Mouse (Mus musculus) heart, embryonic 12.5 days (tissue): ENCODE data around the gene Smarce1. TPM values are rescaled to one million over a fixed set of nuclear protein-coding genes. Genes with fewer than 3 reads are reported as not detected.
A peak's percentile ranks its signal among the peaks of the same experiment; 100 is the strongest.
"Not testable (repeated sequence)": the region's sequence is repeated elsewhere in the genome, so short reads cannot be mapped to it uniquely, and the experiment has no call there.

Source experiments
- ATAC-seq: fragments of 200-750 bp; cut with Nextera tagmentation; 2 replicates; pipeline ENCODE4 v1.8.0; 2017; ENCODE audit warnings: moderate TSS enrichment, moderate library complexity; ENCODE audit not compliant: insufficient number of reproducible peaks, low FRiP score
- H3K27ac ChIP-seq: fragments of 300-500 bp; sonication (generic); 2 replicates; pipeline ENCODE4 v1.5.1; 2016; ENCODE audit warnings: mild to moderate bottlenecking, moderate library complexity; ENCODE audit not compliant: poor library complexity, severe bottlenecking
- H3K27me3 ChIP-seq: fragments of 300-500 bp; sonication (generic); replicated peaks from 2 replicates; pipeline ENCODE4 v1.6.1; 2016; ENCODE audit warnings: mild to moderate bottlenecking, moderate library complexity
- H3K36me3 ChIP-seq: fragments of 300-500 bp; sonication (generic); 2 replicates; pipeline ENCODE4 v1.6.1; 2016; ENCODE audit warnings: mild to moderate bottlenecking, moderate library complexity
- H3K4me1 ChIP-seq: fragments of 300-500 bp; sonication (generic); replicated peaks from 2 replicates; pipeline ENCODE4 v1.6.1; 2016; ENCODE audit warnings: mild to moderate bottlenecking
- H3K4me2 ChIP-seq: fragments of 300-500 bp; sonication (generic); 2 replicates; pipeline ENCODE4 v1.6.1; 2016; ENCODE audit warnings: mild to moderate bottlenecking, moderate library complexity
- H3K4me3 ChIP-seq: fragments of 300-500 bp; sonication (generic); 2 replicates; pipeline ENCODE4 v1.5.1; 2016; ENCODE audit warnings: mild to moderate bottlenecking
- H3K9ac ChIP-seq: fragments of 300-500 bp; sonication (generic); 2 replicates; pipeline ENCODE4 v1.6.1; 2016; ENCODE audit warnings: mild to moderate bottlenecking, moderate library complexity
- H3K9me3 ChIP-seq: fragments of 300-500 bp; sonication (generic); replicated peaks from 2 replicates; pipeline ENCODE4 v1.6.1; 2016; ENCODE audit warnings: mild to moderate bottlenecking, moderate library complexity
- WGBS: fragments of 180-500 bp; shearing (Covaris S2); methylation state at CpG from one replicate; pipeline ENCODE4 v1.1.7; 2016; 5-methylcytosine and 5-hydroxymethylcytosine counted together
- polyA plus RNA-seq: library from polyadenylated mRNA; unstranded; fragments of >200 nt; fragmentation: Nextera tagmentation; extraction: Ambion mirVana; gene quantifications from 2 replicates; pipeline ENCODE4 v1.2.1, GENCODE M21; 2016

Gene Smarce1
- polyA plus RNA-seq, 1 experiment from 2014 or later: 181 TPM

DNA sequence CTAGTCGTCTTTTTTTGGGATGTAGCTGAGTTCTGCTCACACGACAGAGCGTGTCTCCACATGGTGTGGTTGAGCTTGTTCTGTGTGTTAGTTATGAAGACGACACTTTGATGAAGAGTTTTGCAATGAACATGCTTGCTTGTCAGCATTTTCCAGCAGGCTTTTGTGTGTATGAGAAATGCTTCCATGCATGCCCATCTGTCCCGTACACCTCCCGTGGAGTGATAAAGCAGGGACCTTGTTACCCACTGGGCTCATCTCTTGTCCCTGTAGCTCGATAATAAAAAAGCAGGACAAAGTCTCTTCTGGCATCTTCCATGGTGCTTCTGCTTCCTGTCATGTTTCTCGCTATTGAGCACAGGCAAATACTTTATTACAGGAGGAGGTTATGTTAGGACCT lies 21.9 kb upstream of the Smarce1 start:
- Histone ChIP-seq H3K9me3 (no peaks in the 10 kb centered on the region), H3K4me2 (no peak overlapping the region), H3K4me1 (peaks cover 4% of the 10 kb centered on the region; the same call in 1 of the 2 replicates), H3K27ac (no peak overlapping the region), H3K4me3 (no peak overlapping the region), H3K27me3 (no peaks in the 10 kb centered on the region), H3K36me3 (no peaks in the 10 kb centered on the region), H3K9ac (no peak overlapping the region)
- 74% methylated on average over 8 of the region's 8 CpGs for WGBS
- no peak for ATAC-seq

DNA sequence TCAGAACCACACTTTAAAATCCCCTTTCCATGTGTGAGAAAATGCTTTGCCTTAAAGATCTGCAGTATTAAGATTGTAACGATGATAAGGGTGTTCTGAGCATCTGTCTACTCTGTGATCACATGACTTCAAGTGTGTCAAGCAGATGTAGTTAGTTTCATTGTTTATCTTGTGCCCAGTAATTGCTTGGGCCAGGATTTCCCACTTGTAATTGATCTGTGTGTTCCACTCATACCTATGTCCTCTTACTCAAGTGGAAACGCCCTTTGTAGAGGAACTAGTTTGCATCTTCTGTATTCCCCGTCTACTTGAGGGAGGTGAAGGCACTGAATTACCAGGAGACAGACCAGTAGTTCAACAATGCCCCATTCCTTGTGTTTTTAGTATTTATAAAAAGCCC lies 19.8 kb upstream of the Smarce1 start:
- H3K27ac ChIP-seq: no peak overlapping the region
- H3K4me1 ChIP-seq: peaks cover 4% of the 10 kb centered on the region; the same call in 1 of the 2 replicates
- H3K4me3 ChIP-seq: no peak overlapping the region
- ATAC-seq: no peak
- H3K9me3 ChIP-seq: no peaks in the 10 kb centered on the region
- H3K27me3 ChIP-seq: no peaks in the 10 kb centered on the region
- H3K9ac ChIP-seq: no peak overlapping the region
- WGBS: 65% methylated on average over 3 of the region's 3 CpGs
- no peaks in the 10 kb centered on the region for H3K36me3 ChIP-seq
- H3K4me2 ChIP-seq: no peak overlapping the region

DNA sequence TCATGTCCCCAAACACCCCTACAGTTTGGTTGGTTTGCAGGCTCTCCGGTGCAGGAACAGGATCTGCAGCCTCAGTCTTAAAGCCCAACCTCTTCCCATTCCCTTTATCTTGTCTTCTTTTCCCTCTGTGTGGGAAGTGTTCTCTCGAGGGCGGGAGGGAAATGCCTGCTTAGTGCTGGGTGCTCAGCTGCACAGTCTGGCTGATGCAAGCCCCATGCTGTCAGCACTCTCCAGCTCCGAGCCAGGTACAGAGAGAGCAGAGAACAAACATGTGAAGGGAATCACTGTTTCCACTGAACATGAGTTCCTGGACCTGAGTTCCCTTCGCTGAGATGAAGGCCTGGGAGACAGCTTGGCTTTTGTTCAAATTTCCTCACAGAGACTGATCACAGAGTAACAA lies 19.4 kb upstream of the Smarce1 start:
- H3K9me3 ChIP-seq: no peaks in the 10 kb centered on the region
- H3K4me2 ChIP-seq: no peak overlapping the region
- H3K36me3 ChIP-seq: no peaks in the 10 kb centered on the region
- no peak overlapping the region for H3K27ac ChIP-seq
- no peak overlapping the region for H3K4me3 ChIP-seq
- 32% methylated on average over 5 of the region's 5 CpGs for WGBS
- ATAC-seq: no peak
- peak overlapping the region; percentile 22; the same call in 1 of the 2 replicates for H3K9ac ChIP-seq
- H3K4me1 ChIP-seq: peaks cover 4% of the 10 kb centered on the region; the same call in 1 of the 2 replicates
- H3K27me3 ChIP-seq: no peaks in the 10 kb centered on the region

DNA sequence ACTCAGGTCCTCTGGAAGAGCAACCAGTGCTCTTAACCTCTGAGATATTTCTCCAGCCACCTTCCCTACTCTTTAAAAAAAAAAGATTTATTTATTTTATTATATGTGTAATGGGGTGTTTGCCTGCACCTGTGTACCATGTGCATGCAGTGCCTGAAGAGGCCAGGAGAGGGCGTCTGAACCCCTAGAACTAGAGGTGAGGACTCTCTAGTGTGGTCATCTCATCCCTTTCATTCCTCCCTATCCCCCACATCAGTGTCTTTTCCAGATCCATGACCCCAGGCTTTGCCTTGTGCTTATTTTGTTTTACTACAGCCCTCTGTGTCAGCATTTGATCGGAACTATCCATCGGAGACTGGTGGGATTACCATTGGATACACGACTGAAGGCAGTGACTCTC lies 18.3 kb upstream of the Smarce1 start:
- Histone ChIP-seq H3K27ac (no peak overlapping the region), H3K9ac (no peak overlapping the region), H3K4me1 (peaks cover 5% of the 10 kb centered on the region; the same call in 1 of the 2 replicates), H3K27me3 (no peaks in the 10 kb centered on the region), H3K9me3 (no peaks in the 10 kb centered on the region), H3K4me3 (no peak overlapping the region), H3K4me2 (no peak overlapping the region), H3K36me3 (no peaks in the 10 kb centered on the region)
- ATAC-seq: no peak
- 60% methylated on average over 4 of the region's 4 CpGs for WGBS

DNA sequence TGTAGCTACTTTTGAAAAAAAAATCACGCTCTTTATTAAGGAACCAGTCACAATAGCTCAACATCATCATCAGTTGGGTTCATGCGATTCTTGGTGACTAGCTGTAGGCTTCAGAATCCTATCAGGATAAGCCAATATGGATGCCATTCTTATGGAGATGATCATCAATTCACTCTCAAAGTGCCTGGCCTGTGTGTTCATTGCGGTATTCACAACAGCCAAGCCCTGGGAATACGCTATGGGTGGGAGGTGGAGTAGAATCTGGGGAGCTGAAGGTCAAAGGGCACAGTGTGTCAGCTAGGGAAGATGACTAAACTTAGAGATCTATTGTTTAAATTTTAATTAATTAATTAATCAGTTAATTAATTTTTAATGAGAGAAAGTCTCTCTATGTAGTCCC lies 17.1 kb upstream of the Smarce1 start:
- Histone ChIP-seq H3K4me2 (no peak overlapping the region), H3K9ac (no peak overlapping the region), H3K27me3 (no peaks in the 10 kb centered on the region), H3K4me1 (peaks cover 10% of the 10 kb centered on the region), H3K4me3 (no peak overlapping the region), H3K36me3 (no peaks in the 10 kb centered on the region), H3K27ac (no peak overlapping the region), H3K9me3 (no peaks in the 10 kb centered on the region)
- WGBS: 85% methylated on average over 4 of the region's 4 CpGs
- ATAC-seq: no peak

DNA sequence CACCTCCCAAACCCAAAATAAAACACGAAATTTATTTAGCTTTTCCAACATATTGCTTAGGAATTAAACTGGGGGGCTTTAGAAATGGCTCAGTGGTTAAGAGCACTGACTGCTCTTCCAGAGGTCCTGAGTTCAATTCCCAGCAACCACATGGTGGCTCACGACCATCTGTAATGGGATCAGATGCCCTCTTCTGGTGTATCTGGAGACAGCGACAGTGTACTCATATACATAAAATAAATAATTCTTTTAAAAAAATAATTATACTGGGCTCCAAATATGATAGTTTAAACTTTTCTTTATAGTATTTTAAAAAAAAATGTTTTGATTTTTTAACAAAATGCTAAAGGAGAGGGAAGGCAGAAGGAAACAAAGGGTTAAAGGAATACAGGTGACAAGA lies 13.7 kb upstream of the Smarce1 start:
- not testable (repeated sequence) for H3K27me3 ChIP-seq, H3K27ac ChIP-seq, H3K36me3 ChIP-seq, H3K4me3 ChIP-seq, H3K9me3 ChIP-seq, H3K4me1 ChIP-seq, ATAC-seq, H3K9ac ChIP-seq
- peak overlapping the region; percentile 80; the same call in 1 of the 2 replicates for H3K4me2 ChIP-seq
- WGBS: 49% methylated on average over 3 of the region's 3 CpGs

DNA sequence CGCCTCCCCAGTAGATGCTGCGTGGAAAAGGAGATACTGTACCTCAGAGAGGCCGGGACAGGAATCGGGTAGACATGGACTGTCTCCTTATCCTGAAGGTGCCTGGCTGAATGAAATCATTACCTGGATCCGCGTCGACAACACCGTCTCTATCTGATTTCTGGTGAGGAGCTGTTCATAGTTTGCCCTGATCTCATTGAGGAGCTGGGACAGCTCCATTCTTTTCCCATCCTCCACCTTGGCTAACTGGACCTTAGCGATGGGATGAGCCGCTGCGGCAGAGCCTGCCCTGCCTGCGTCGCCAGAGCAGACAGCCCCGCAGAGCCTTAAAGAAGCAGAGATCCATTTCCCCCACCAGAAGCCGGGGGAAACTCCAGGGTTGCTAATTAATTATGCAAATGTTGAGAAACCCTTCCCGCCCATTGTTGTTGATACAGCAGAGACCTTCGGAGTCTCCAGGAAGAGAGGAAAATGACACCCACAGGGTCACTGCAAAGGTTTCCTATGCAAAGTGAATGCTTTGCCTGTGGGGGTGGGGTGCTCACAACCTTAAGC lies 13.1 kb upstream of the Smarce1 start, which contains the start of gene Krt222:
Krt222 (minus strand) TSS at position 266 of the 555 bp plus-strand sequence.
- Histone ChIP-seq H3K4me2 (peak within 1 kb of the TSS; percentile 80), H3K27me3 (no peaks in the 10 kb centered on the region), H3K9me3 (no peaks in the 10 kb centered on the region), H3K4me1 (peaks cover 6% of the 10 kb centered on the region), H3K4me3 (peak within 1 kb of the TSS; percentile 43), H3K9ac (peak within 1 kb of the TSS; percentile 16), H3K36me3 (no peaks in the 10 kb centered on the region), H3K27ac (0 out of 2 replicates have a peak within 1 kb of the TSS, but pooled peaks have one; percentile 18)
- no peak for ATAC-seq
- WGBS: 2% methylated on average over 17 of the region's 17 CpGs

DNA sequence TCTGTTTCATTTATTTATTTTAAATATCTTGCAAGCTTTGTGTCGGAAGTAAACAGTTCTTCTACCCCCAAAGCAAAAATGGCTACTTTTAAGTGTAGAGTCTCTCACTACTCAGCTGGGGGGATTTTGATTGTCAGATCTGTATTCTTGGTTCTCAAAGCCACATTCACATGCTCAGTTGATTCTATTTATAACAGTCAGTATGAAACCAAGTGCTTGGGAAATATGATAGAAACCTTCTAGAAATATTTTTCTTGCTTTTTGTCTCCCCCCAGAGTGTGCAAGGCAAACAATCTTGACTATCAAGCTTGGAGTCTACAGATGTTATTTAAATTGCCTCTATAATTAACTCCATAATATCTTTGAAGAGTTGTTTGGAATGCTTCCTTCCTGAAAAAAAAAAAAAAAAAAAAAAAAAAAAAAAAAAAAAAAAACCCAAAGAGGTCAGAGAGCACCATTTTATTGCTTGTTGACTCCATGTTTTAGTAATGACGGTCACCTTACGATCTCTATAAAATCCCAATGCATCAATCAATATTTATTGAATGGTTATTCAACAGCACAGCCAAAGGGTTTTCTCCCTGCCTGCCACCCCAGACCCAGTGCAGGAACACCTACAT lies 12.5 kb upstream of the Smarce1 start:
- Histone ChIP-seq H3K4me1 (peaks cover 10% of the 10 kb centered on the region), H3K36me3 (no peaks in the 10 kb centered on the region), H3K4me3 (peak overlapping the region; percentile 43), H3K27ac (0 out of 2 replicates have a peak overlapping the region, but pooled peaks have one; percentile 18), H3K4me2 (peak overlapping the region; percentile 80), H3K9me3 (no peaks in the 10 kb centered on the region), H3K9ac (peak overlapping the region; percentile 16; the same call in 1 of the 2 replicates), H3K27me3 (no peaks in the 10 kb centered on the region)
- WGBS: 76% methylated on average over 3 of the region's 3 CpGs
- no peak for ATAC-seq

DNA sequence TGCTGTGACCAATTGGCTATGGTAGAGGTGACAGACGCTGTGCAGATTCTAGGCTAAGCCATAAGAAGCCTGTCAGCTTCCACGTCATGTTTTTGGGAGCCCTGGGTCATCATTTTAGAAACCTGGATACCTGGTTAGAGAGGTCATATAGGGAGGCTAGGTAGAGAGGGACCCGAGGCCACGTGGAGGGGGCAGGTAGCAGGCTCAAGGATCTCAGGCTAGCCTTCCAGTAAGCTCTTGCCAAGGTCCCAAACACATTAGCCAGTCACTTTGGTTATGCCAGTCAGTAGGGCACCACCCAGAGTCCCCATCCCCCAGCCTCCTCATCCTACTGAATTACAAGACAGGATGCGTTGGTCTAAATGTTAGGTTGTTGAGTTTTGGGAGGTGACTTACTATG lies 11.2 kb upstream of the Smarce1 start:
- Histone ChIP-seq H3K4me3 (no peak overlapping the region), H3K9ac (no peak overlapping the region), H3K27ac (no peak overlapping the region), H3K4me1 (peaks cover 12% of the 10 kb centered on the region), H3K9me3 (no peaks in the 10 kb centered on the region), H3K4me2 (no peak overlapping the region), H3K36me3 (no peaks in the 10 kb centered on the region), H3K27me3 (no peaks in the 10 kb centered on the region)
- no peak for ATAC-seq
- 63% methylated on average over 5 of the region's 5 CpGs for WGBS

DNA sequence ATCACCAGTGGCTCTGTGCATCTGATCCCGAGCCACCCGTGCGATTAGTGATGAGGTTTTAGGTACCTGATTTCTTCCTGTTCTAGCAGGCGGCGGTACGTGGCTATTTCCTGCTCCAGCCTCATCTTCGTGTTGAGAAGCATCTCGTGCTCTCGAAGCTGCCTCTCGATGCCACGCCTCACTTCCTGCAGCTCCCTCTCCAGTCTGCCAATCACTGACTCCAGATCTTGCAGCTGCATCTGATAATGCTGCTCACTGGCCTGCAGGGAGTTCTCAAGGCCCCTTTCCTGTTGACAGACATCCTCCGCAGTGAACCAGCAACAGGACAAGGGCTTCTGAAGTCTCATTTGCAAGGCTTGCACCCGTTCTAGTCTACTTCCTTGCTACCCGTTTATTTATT lies 7.7 kb upstream of the Smarce1 start:
- WGBS: 32% methylated on average over 14 of the region's 14 CpGs
- no peak overlapping the region for H3K4me3 ChIP-seq
- H3K9ac ChIP-seq: no peak overlapping the region
- H3K4me2 ChIP-seq: peak overlapping the region; percentile 35; the same call in 1 of the 2 replicates
- no peaks in the 10 kb centered on the region for H3K9me3 ChIP-seq
- no peak overlapping the region for H3K27ac ChIP-seq
- H3K36me3 ChIP-seq: no peaks in the 10 kb centered on the region
- H3K4me1 ChIP-seq: peaks cover 6% of the 10 kb centered on the region; the same call in 1 of the 2 replicates
- H3K27me3 ChIP-seq: no peaks in the 10 kb centered on the region
- no peak for ATAC-seq

DNA sequence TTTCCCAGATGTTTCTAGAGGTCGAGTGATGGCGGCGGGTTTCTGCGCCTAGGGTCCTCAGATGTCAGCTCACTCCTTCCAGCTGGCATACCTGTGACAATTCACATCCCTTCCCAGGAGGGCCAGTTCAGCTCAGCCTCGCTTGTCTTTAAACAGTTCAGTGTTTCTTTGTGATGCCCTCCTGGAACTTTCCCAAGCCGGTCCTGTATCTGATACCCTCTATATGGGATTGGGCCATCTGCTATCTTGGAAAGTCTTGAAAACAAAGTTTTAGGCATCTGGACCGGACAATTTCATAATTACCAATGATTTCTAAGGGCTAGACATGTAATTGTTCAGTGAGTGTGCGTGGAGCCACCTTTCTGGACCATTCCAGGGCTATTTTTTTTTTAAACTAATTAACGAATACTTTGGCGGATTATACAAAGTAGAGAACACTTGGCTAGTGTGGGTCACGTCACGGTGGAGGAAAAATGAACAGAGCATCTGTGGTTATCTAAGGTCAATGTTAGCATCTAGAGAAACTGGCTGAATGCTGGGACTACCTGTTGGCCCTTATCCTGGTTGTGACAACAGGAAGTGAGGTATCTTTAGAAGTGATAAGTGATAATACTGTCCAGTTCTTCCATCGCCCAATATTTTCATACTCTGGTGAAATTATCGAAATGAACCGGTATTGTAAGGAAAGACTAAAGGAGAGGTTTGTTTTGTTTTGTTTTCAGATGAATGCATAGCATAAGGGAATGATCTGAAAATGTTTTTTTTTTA lies 416 bp upstream of the Smarce1 start:
- Histone ChIP-seq H3K4me2 (peak overlapping the region; percentile 77), H3K27me3 (no peaks in the 10 kb centered on the region), H3K4me3 (peak overlapping the region; percentile 92), H3K9ac (peak overlapping the region; percentile 98), H3K4me1 (peaks cover 15% of the 10 kb centered on the region), H3K36me3 (peaks cover 16% of the 10 kb centered on the region), H3K27ac (peak overlapping the region; percentile 96), H3K9me3 (no peaks in the 10 kb centered on the region)
- 22% methylated on average over 15 of the region's 15 CpGs for WGBS
- ATAC-seq: peak; percentile 18; the same call in 1 of the 2 replicates
